Mouse (Mus musculus): ENCODE data around the gene Nwd2.

DNA sequence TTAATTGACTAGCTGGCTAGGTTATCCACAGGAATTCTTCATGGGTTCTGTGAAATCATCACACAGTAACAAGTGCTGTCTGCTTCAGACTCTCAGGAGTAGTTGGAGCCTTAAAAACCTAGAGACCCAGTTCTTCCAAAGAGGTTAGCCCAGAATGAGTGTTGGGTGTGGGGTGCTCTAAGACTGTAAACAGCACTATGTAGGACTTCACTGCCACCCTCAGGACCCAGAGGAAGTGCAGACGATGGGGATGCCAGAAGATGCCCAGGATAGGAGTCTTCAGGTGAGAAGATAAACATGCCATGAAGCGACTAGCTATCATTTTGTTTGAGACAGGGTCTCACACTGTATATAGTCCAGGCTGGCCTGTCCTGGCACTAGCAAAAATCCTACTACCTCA lies 715 bp upstream of the Nwd2 start:
- TF ChIP-seq CTCF (IDR thresholded peaks at IDR 0.05; ENCODE audit: insufficient read depth, low read depth, low read length) (no peak), POLR2A (IDR thresholded peaks at IDR 0.05; ENCODE audit: insufficient read depth, low read depth, low read length) (no peak)
